Mouse (Mus musculus): ENCODE data around the gene Miga1. TPM values are rescaled to one million over a fixed set of nuclear protein-coding genes. Genes with fewer than 3 reads are reported as not detected.

Miga1 gene
- total and polyA plus RNA-seq, 3 experiments = 25.3 to 44.7 (median 32.5) TPM

DNA sequence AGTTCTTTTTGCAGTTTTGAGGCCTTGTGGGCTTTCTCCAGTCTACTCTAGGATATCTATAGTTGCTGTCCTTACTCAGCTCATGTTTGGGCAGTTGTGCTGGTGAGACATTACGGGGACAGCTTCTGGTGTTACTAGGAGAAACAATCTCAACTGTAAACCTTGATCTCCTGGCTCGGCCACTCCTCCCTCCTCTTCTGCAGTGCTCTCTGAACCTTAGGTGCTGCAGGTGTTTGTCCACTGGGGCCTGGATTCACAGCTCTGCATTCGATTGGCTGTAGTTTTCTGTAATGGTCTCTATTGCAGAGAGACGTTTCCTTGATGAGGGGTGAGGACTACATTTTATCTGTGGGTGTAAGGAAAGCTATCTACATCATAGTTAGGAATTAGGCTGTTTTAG lies 12.1 kb upstream of the Miga1 start:
- dilution Hi-C loops (cut with MboI; ENCODE audit: extremely low pct_ligation_motif_present, extremely low pct_unique_long_range_greater_than_20kb, low sequenced_read_pairs) = no loop called here
- peaks cover 41% of the 10 kb centered on the region for H3K79me2 ChIP-seq (replicated peaks; ENCODE audit: control insufficient read depth, extremely low read depth, insufficient read depth, poor library complexity, severe bottlenecking)
- no peak overlapping the region for H3K27ac ChIP-seq (ENCODE audit: insufficient read depth, low read depth)
- no peak overlapping the region for H3K9ac ChIP-seq (ENCODE audit: insufficient read depth, low read depth)
- H3K4me2 ChIP-seq (ENCODE audit: insufficient read depth, low read depth, poor library complexity, severe bottlenecking) = no peak overlapping the region
- H3K4me3 ChIP-seq (replicated peaks in 1 of 3; ENCODE audit: low read depth in 2 of 3, low read length in 2 of 3, poor library complexity in 1 of 3) = no peak overlapping the region
- DNase-seq (ENCODE audit: extremely low read depth) = no peak
- no peaks in the 10 kb centered on the region for H3K9me3 ChIP-seq (replicated peaks; ENCODE audit: low read length)
- in situ Hi-C loops (cut with MboI; ENCODE audit: low pct_ligation_motif_present, low pct_unique_long_range_greater_than_20kb, low sequenced_read_pairs) = no loop called here
- H3K4me1 ChIP-seq (ENCODE audit: control insufficient read depth in 1 of 2, insufficient read depth in 2 of 2) = peaks cover 16 to 46% of the 10 kb centered on the region in 2 experiments
- H3K27me3 ChIP-seq (replicated peaks) = no peaks in the 10 kb centered on the region
- peaks cover 6 to 37% of the 10 kb centered on the region in 2 experiments for H3K36me3 ChIP-seq (replicated peaks in 1 of 2; ENCODE audit: control insufficient read depth in 1 of 2, insufficient read depth in 1 of 2, low read length in 1 of 2)
- no peak for TF ChIP-seq ETS1 (conservative IDR thresholded peaks at IDR 0.05; ENCODE audit: low read depth, low read length)
- no peak for TF ChIP-seq KAT2A (IDR thresholded peaks at IDR 0.05; ENCODE audit: insufficient replicate concordance, low read length)
- no peak for TF ChIP-seq SMC3 (IDR thresholded peaks at IDR 0.05; ENCODE audit: low read depth, low read length)
- TF ChIP-seq CHD2 (IDR thresholded peaks at IDR 0.05; ENCODE audit: low read length) = no peak
- no peak for TF ChIP-seq RCOR1 (conservative IDR thresholded peaks at IDR 0.05; ENCODE audit: low read depth, low read length)
- TF ChIP-seq BHLHE40 (IDR thresholded peaks at IDR 0.05; ENCODE audit: low read depth, low read length) = no peak
- TF ChIP-seq JUN (IDR thresholded peaks at IDR 0.05; ENCODE audit: insufficient read depth, low read depth, low read length) = no peak
- no peak for TF ChIP-seq EP300 (IDR thresholded peaks at IDR 0.05; ENCODE audit: low read length)
- no peak for TF ChIP-seq ZKSCAN1 (IDR thresholded peaks at IDR 0.05; ENCODE audit: borderline replicate concordance, low read depth, low read length)

DNA sequence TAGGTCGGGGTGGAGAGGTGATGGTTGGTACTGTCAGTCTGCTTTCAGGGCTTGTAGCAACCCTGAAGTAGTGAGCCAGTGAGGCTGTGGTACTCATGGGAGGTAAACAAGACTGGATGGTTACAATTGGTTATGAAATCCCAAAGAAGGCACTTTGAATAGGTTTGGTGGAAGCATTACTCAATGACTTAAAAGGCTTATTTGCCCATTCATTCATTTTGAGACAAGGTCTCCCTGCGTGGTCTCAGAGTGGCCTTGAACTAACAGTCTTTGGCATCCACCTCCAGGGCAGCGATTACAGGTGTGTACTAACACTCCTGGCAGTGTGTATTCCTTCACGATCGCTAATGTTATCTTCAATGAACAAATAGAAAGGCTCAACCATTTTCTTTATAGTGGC lies 10.8 kb upstream of the Miga1 start:
- Histone ChIP-seq H3K9me3 (replicated peaks; ENCODE audit: low read length) (no peaks in the 10 kb centered on the region), H3K79me2 (replicated peaks; ENCODE audit: control insufficient read depth, extremely low read depth, insufficient read depth, poor library complexity, severe bottlenecking) (peaks cover 50% of the 10 kb centered on the region), H3K4me2 (ENCODE audit: insufficient read depth, low read depth, poor library complexity, severe bottlenecking) (no peak overlapping the region), H3K4me1 (ENCODE audit: control insufficient read depth in 1 of 2, insufficient read depth in 2 of 2) (peaks cover 8 to 38% of the 10 kb centered on the region in 2 experiments), H3K36me3 (replicated peaks in 1 of 2; ENCODE audit: control insufficient read depth in 1 of 2, insufficient read depth in 1 of 2, low read length in 1 of 2) (peaks cover 6 to 37% of the 10 kb centered on the region in 2 experiments), H3K27me3 (replicated peaks) (no peaks in the 10 kb centered on the region), H3K27ac (ENCODE audit: insufficient read depth, low read depth) (no peak overlapping the region), H3K9ac (ENCODE audit: insufficient read depth, low read depth) (no peak overlapping the region), H3K4me3 (replicated peaks in 1 of 3; ENCODE audit: low read depth in 2 of 3, low read length in 2 of 3, poor library complexity in 1 of 3) (no peak overlapping the region)
- no peak for TF ChIP-seq EP300 (IDR thresholded peaks at IDR 0.05; ENCODE audit: low read length)
- TF ChIP-seq CHD2 (IDR thresholded peaks at IDR 0.05; ENCODE audit: low read length) = no peak
- TF ChIP-seq SMC3 (IDR thresholded peaks at IDR 0.05; ENCODE audit: low read depth, low read length) = no peak
- TF ChIP-seq MAFK (IDR thresholded peaks at IDR 0.05; ENCODE audit: insufficient replicate concordance, low read length) = no peak
- no peak for TF ChIP-seq USF2 (conservative IDR thresholded peaks at IDR 0.05; ENCODE audit: low read depth, low read length)
- TF ChIP-seq KAT2A (IDR thresholded peaks at IDR 0.05; ENCODE audit: insufficient replicate concordance, low read length) = no peak
- TF ChIP-seq JUN (IDR thresholded peaks at IDR 0.05; ENCODE audit: insufficient read depth, low read depth, low read length) = no peak
- no peak for DNase-seq (ENCODE audit: extremely low read depth)
- in situ Hi-C loops (cut with MboI; ENCODE audit: low pct_ligation_motif_present, low pct_unique_long_range_greater_than_20kb, low sequenced_read_pairs) = no loop called here
- dilution Hi-C loops (cut with MboI; ENCODE audit: extremely low pct_ligation_motif_present, extremely low pct_unique_long_range_greater_than_20kb, low sequenced_read_pairs) = no loop called here

DNA sequence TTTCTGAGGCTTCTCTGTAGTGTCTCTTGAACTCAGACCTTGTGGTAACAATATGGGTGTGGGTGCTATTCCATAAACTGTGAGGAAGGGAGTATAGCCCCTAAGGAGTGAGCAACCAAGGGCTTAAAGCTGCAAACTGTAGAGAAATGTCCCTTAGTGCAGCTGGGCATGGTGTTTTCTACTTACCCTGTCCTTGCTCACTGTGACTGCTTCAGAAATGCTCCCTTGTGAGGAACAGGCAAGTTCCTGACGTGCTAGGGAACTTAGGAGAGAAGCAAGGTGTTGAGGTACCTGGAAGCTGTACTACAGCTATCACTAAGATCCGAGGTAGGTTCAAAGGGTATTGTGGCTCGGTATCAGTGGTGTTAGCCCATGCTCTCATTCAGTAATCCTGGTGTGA lies 10.2 kb upstream of the Miga1 start:
- H3K27me3 ChIP-seq (replicated peaks) = no peaks in the 10 kb centered on the region
- in situ Hi-C loops (cut with MboI; ENCODE audit: low pct_ligation_motif_present, low pct_unique_long_range_greater_than_20kb, low sequenced_read_pairs) (no loop called here), dilution Hi-C loops (cut with MboI; ENCODE audit: extremely low pct_ligation_motif_present, extremely low pct_unique_long_range_greater_than_20kb, low sequenced_read_pairs) (no loop called here)
- H3K9me3 ChIP-seq (replicated peaks; ENCODE audit: low read length) = no peaks in the 10 kb centered on the region
- no peak overlapping the region for H3K4me2 ChIP-seq (ENCODE audit: insufficient read depth, low read depth, poor library complexity, severe bottlenecking)
- H3K4me3 ChIP-seq (replicated peaks in 1 of 3; ENCODE audit: low read depth in 2 of 3, low read length in 2 of 3, poor library complexity in 1 of 3) = no peak overlapping the region
- DNase-seq (ENCODE audit: extremely low read depth) = no peak
- peaks cover 6 to 37% of the 10 kb centered on the region in 2 experiments for H3K36me3 ChIP-seq (replicated peaks in 1 of 2; ENCODE audit: control insufficient read depth in 1 of 2, insufficient read depth in 1 of 2, low read length in 1 of 2)
- H3K27ac ChIP-seq (ENCODE audit: insufficient read depth, low read depth) = no peak overlapping the region
- TF ChIP-seq EP300 (IDR thresholded peaks at IDR 0.05; ENCODE audit: low read length) (no peak), TCF12 (IDR thresholded peaks at IDR 0.05; ENCODE audit: low read depth, low read length) (no peak), ZC3H11A (IDR thresholded peaks at IDR 0.05; ENCODE audit: low read depth, low read length) (no peak)
- peaks cover 8 to 38% of the 10 kb centered on the region in 2 experiments for H3K4me1 ChIP-seq (ENCODE audit: control insufficient read depth in 1 of 2, insufficient read depth in 2 of 2)
- no peak overlapping the region for H3K9ac ChIP-seq (ENCODE audit: insufficient read depth, low read depth)
- H3K79me2 ChIP-seq (replicated peaks; ENCODE audit: control insufficient read depth, extremely low read depth, insufficient read depth, poor library complexity, severe bottlenecking) = peaks cover 48% of the 10 kb centered on the region
